Comparison of ENCODE assay signal across 8 mouse cellular contexts in the genomic region with DNA sequence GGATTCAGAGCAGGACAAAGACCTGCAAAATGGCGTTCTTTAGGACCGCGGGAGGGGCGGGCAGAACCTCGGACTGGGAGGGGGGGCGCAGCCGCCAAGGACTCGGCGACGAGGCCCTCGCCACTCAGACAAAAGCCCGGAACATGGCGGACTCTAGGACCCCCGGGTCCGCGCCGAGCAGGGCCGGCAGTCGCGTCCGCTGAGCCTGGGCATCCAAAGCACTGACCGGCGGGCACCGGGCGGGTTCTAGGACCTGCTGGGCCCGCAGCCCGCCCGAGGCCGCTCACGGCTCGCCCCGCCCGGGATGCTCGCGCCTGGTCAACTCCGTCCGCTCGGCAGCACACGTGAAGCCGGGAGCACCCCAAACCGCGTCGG. TPM values are rescaled to one million over a fixed set of nuclear protein-coding genes. Genes with fewer than 3 reads are reported as not detected.
DNase-seq lines count a peak whose midpoint lies in the region; ATAC-seq and TF ChIP-seq lines count a peak whose summit lies in the region.

No protein-coding gene starts in this region.

- no peak for TF ChIP-seq CTCF in MEL (IDR thresholded peaks at IDR 0.05 in 2 of 3, conservative IDR thresholded peaks at IDR 0.05 in 1 of 3; ENCODE audit: control insufficient read depth in 1 of 3, insufficient read depth in 1 of 3, low read depth in 2 of 3, low read length in 3 of 3, poor library complexity in 1 of 3, severe bottlenecking in 1 of 3)
- no peak for TF ChIP-seq CTCF in lung, adult 2 months (IDR thresholded peaks at IDR 0.05; ENCODE audit: insufficient read depth, low read length)

- TF ChIP-seq RAD21 in MEL (IDR thresholded peaks at IDR 0.05; ENCODE audit: low read depth, low read length): no peak

- peak; percentile 94 for ATAC-seq in forebrain, embryonic 16.5 days
- peak; percentile 95 for ATAC-seq in neural tube, embryonic 15.5 days (ENCODE audit: low FRiP score)

- DNase-seq in MEL (ENCODE audit: low read depth, low spot score): peak; percentile 92
- DNase-seq in cerebellum, adult 18-20 months: peak; percentile 99
- peak; percentile 91 to 92 for DNase-seq in heart, postnatal 36 days
- peak; percentile 92 to 95 for DNase-seq in layer of hippocampus, adult 18-20 months (ENCODE audit: low spot score in 2 of 2)
- DNase-seq in lung, adult 2 months: peak; percentile 86
- DNase-seq in testis, postnatal 10 days (ENCODE audit: low spot score): peak; percentile 96

- peak overlapping the region; percentile 90 for H3K9ac ChIP-seq in MEL (ENCODE audit: control insufficient read depth, low read depth, low read length, poor library complexity, severe bottlenecking)
- H3K9ac ChIP-seq in forebrain, embryonic 16.5 days (replicated peaks; ENCODE audit: low read depth, low read length): peak overlapping the region; percentile 100
- H3K9ac ChIP-seq in neural tube, embryonic 15.5 days (replicated peaks): peak overlapping the region; percentile 98

- peak overlapping the region; percentile 63 for H3K4me2 ChIP-seq in forebrain, embryonic 16.5 days (ENCODE audit: low read length)
- H3K4me2 ChIP-seq in neural tube, embryonic 15.5 days: peak overlapping the region; percentile 83

- no peaks in the 10 kb centered on the region for H3K27me3 ChIP-seq in MEL (ENCODE audit: control insufficient read depth in 1 of 2, insufficient read depth in 2 of 2, low read length in 2 of 2)
- no peaks in the 10 kb centered on the region for H3K27me3 ChIP-seq in forebrain, embryonic 16.5 days (replicated peaks; ENCODE audit: control insufficient read depth, insufficient read depth, low read length)
- H3K27me3 ChIP-seq in neural tube, embryonic 15.5 days (replicated peaks): no peaks in the 10 kb centered on the region

- peak overlapping the region; percentile 85 for H3K27ac ChIP-seq in MEL (ENCODE audit: control insufficient read depth, low read depth, low read length)
- H3K27ac ChIP-seq in forebrain, embryonic 16.5 days (ENCODE audit: low read length): peak overlapping the region; percentile 100
- peak overlapping the region; percentile 100 for H3K27ac ChIP-seq in neural tube, embryonic 15.5 days (replicated peaks)

- TF ChIP-seq POLR2A in MEL (IDR thresholded peaks at IDR 0.05; ENCODE audit: control insufficient read depth in 1 of 2, insufficient read depth in 1 of 2, low read depth in 1 of 2, low read length in 2 of 2, poor library complexity in 1 of 2): no peak
- TF ChIP-seq POLR2A in lung, adult 2 months (IDR thresholded peaks at IDR 0.05; ENCODE audit: borderline replicate concordance, extremely low read depth, low read depth, low read length): peak; percentile 8; the same call in 1 of the 2 replicates

- peaks cover 57% of the 10 kb centered on the region for H3K79me2 ChIP-seq in MEL (ENCODE audit: control insufficient read depth, insufficient read depth, low read length, poor library complexity)

- peak overlapping the region; percentile 81 to 86 for H3K4me3 ChIP-seq in MEL (ENCODE audit: control insufficient read depth in 1 of 2, insufficient read depth in 1 of 2, low read depth in 2 of 2, low read length in 2 of 2)
- H3K4me3 ChIP-seq in forebrain, embryonic 16.5 days (replicated peaks; ENCODE audit: low read length): peak overlapping the region; percentile 93
- peak overlapping the region; percentile 98 for H3K4me3 ChIP-seq in lung, adult 2 months (replicated peaks; ENCODE audit: extremely low read depth, low read depth, low read length)
- H3K4me3 ChIP-seq in neural tube, embryonic 15.5 days (replicated peaks): peak overlapping the region; percentile 98

- peaks cover 0 to 20% of the 10 kb centered on the region in 2 experiments for H3K36me3 ChIP-seq in MEL (ENCODE audit: control insufficient read depth in 1 of 2, insufficient read depth in 2 of 2, low read length in 2 of 2)
- H3K36me3 ChIP-seq in forebrain, embryonic 16.5 days (ENCODE audit: control insufficient read depth, insufficient read depth): peaks cover 18% of the 10 kb centered on the region
- peaks cover 33% of the 10 kb centered on the region for H3K36me3 ChIP-seq in neural tube, embryonic 15.5 days

- under 1% methylated on average over 43 of the region's 43 CpGs for WGBS in forebrain, embryonic 16.5 days
- under 1% methylated on average over 43 of the region's 43 CpGs for WGBS in lung, adult 2 months
- WGBS in neural tube, embryonic 15.5 days: 0% methylated on average over 41 of the region's 43 CpGs

- intact Hi-C loops in heart, postnatal 36 days (cut with DNase I): loop anchor here (1.0 to 5.0 kb wide), 3 partner anchors 34 to 98 kb away; a partner anchor contains a TSS

- no peaks in the 10 kb centered on the region for H3K9me3 ChIP-seq in MEL (replicated peaks; ENCODE audit: insufficient read depth, low read length)
- no peaks in the 10 kb centered on the region for H3K9me3 ChIP-seq in forebrain, embryonic 16.5 days (ENCODE audit: control insufficient read depth, low read length)
- no peaks in the 10 kb centered on the region for H3K9me3 ChIP-seq in neural tube, embryonic 15.5 days (replicated peaks)

- H3K4me1 ChIP-seq in MEL (ENCODE audit: control insufficient read depth in 1 of 2, insufficient read depth in 2 of 2, low read length in 2 of 2): peaks cover 0 to 17% of the 10 kb centered on the region in 2 experiments; a peak in 3 of 4 replicates
- peaks cover 27% of the 10 kb centered on the region for H3K4me1 ChIP-seq in forebrain, embryonic 16.5 days (replicated peaks; ENCODE audit: control insufficient read depth, insufficient read depth, low read length)
- peaks cover 5% of the 10 kb centered on the region for H3K4me1 ChIP-seq in lung, adult 2 months (ENCODE audit: control insufficient read depth, insufficient read depth, low read length)
- H3K4me1 ChIP-seq in neural tube, embryonic 15.5 days: peaks cover 40% of the 10 kb centered on the region

- peak in 1 of 2 experiments; percentile 31; a peak in 2 of 4 replicates for TF ChIP-seq EP300 in MEL (IDR thresholded peaks at IDR 0.05; ENCODE audit: low read depth in 1 of 2, low read length in 2 of 2)

TF ChIP-seq in MEL, 35 proteins besides CTCF, POLR2A, EP300 and RAD21 (continues in another document):
- TF ChIP-seq SIN3A (IDR thresholded peaks at IDR 0.05; ENCODE audit: low read length): peak; percentile 98
- 0 out of 2 replicates have a peak, but pooled peaks have one; percentile 15 for TF ChIP-seq ETS1 (IDR thresholded peaks at IDR 0.05; ENCODE audit: low read depth, low read length)
- no peak for TF ChIP-seq MYC (IDR thresholded peaks at IDR 0.05; ENCODE audit: low read depth, low read length)
- peak; percentile 79 for TF ChIP-seq HCFC1 (IDR thresholded peaks at IDR 0.05; ENCODE audit: low read depth, low read length)
- no peak for TF ChIP-seq ZMIZ1 (IDR thresholded peaks at IDR 0.05; ENCODE audit: low read depth, low read length)
- TF ChIP-seq MAZ (IDR thresholded peaks at IDR 0.05; ENCODE audit: low read depth, low read length): peak; percentile 98

RNA-seq across cellular contexts. Expression of a gene that starts 0.4 kb away (rescaled TPM):
- 30.1 and 35.8 TPM in 2 replicates for total RNA-seq in MEL (2012; rRNA removed)
- 10 to 100 TPM in 1 of 2 experiments, not detected in 1; 38.2 TPM for polyA plus RNA-seq in MEL (2012; ENCODE audit: insufficient read depth in 1 of 2, insufficient read length in 2 of 2, low read depth in 1 of 2, low replicate concordance in 2 of 2, missing spikeins in 1 of 2)
- polyA plus RNA-seq in forebrain, embryonic 16.5 days (2015; fragmentation: Nextera tagmentation; extraction: Ambion mirVana): 14.4 and 15.4 TPM in 2 replicates
- total RNA-seq in heart, postnatal 36 days (2021): 10 to 100 TPM; 17.2 to 19.3 TPM
- total RNA-seq in layer of hippocampus, adult 18-20 months (2021): 10 to 100 TPM; 34.6 to 35.9 TPM
- 22.0 and 23.4 TPM in 2 replicates for polyA plus RNA-seq in lung, adult 2 months (2012; rRNA removed)
- 7.0 and 8.6 TPM in 2 replicates for polyA plus RNA-seq in neural tube, embryonic 15.5 days (2015; fragmentation: Nextera tagmentation; extraction: Ambion mirVana)

RNA-seq across cellular contexts. Expression of a gene that starts 1.0 kb away (rescaled TPM):
- 7.7 and 9.1 TPM in 2 replicates for total RNA-seq in MEL (2012; rRNA removed)
- polyA plus RNA-seq in MEL (2012; ENCODE audit: insufficient read depth in 1 of 2, insufficient read length in 2 of 2, low read depth in 1 of 2, low replicate concordance in 2 of 2, missing spikeins in 1 of 2): 10 to 100 TPM in 1 of 2 experiments, not detected in 1; 15.6 TPM
- 43.4 and 45.4 TPM in 2 replicates for polyA plus RNA-seq in forebrain, embryonic 16.5 days (2015; fragmentation: Nextera tagmentation; extraction: Ambion mirVana)
- 1 to 10 TPM; 3.9 to 4.3 TPM for total RNA-seq in heart, postnatal 36 days (2021)
- 10 to 100 TPM; 20.9 to 25.7 TPM for total RNA-seq in layer of hippocampus, adult 18-20 months (2021)
- polyA plus RNA-seq in lung, adult 2 months (2012; rRNA removed): 6.0 and 6.7 TPM in 2 replicates
- 28.9 and 30.4 TPM in 2 replicates for polyA plus RNA-seq in neural tube, embryonic 15.5 days (2015; fragmentation: Nextera tagmentation; extraction: Ambion mirVana)

RNA-seq across cellular contexts. Expression of a gene that starts 15.2 kb away (rescaled TPM):
- 0.10 and 0.15 TPM in 2 replicates for total RNA-seq in MEL (2012; rRNA removed)
- under 1 TPM in 1 of 2 experiments, not detected in 1; 0.77 TPM for polyA plus RNA-seq in MEL (2012; ENCODE audit: insufficient read depth in 1 of 2, insufficient read length in 2 of 2, low read depth in 1 of 2, low replicate concordance in 2 of 2, missing spikeins in 1 of 2)
- 0.87 and 1.3 TPM in 2 replicates for polyA plus RNA-seq in forebrain, embryonic 16.5 days (2015; fragmentation: Nextera tagmentation; extraction: Ambion mirVana)
- total RNA-seq in heart, postnatal 36 days (2021): 1 to 10 TPM in 1 of 2 experiments, under 1 TPM in 1; 0.81 to 1.1 TPM
- total RNA-seq in layer of hippocampus, adult 18-20 months (2021): 1 to 10 TPM; 2.8 to 3.3 TPM
- 3.4 and 5.0 TPM in 2 replicates for polyA plus RNA-seq in lung, adult 2 months (2012; rRNA removed)
- 1.1 and 1.2 TPM in 2 replicates for polyA plus RNA-seq in neural tube, embryonic 15.5 days (2015; fragmentation: Nextera tagmentation; extraction: Ambion mirVana)

RNA-seq across cellular contexts. Expression of a gene that starts 19.6 kb away (rescaled TPM):
- not detected in 2 replicates for total RNA-seq in MEL (2012; rRNA removed)
- polyA plus RNA-seq in MEL (2012; ENCODE audit: insufficient read depth in 1 of 2, insufficient read length in 2 of 2, low read depth in 1 of 2, low replicate concordance in 2 of 2, missing spikeins in 1 of 2): not detected
- not detected in 2 replicates for polyA plus RNA-seq in forebrain, embryonic 16.5 days (2015; fragmentation: Nextera tagmentation; extraction: Ambion mirVana)
- total RNA-seq in heart, postnatal 36 days (2021): not detected
- not detected for total RNA-seq in layer of hippocampus, adult 18-20 months (2021)
- not detected in 2 replicates for polyA plus RNA-seq in lung, adult 2 months (2012; rRNA removed)
- polyA plus RNA-seq in neural tube, embryonic 15.5 days (2015; fragmentation: Nextera tagmentation; extraction: Ambion mirVana): not detected in 2 replicates

RNA-seq across cellular contexts. Expression of a gene that starts 19.8 kb away (rescaled TPM):
- 28.7 and 36.2 TPM in 2 replicates for total RNA-seq in MEL (2012; rRNA removed)
- polyA plus RNA-seq in MEL (2012; ENCODE audit: insufficient read depth in 1 of 2, insufficient read length in 2 of 2, low read depth in 1 of 2, low replicate concordance in 2 of 2, missing spikeins in 1 of 2): 10 to 100 TPM in 1 of 2 experiments, not detected in 1; 66.4 TPM
- 63.9 and 74.4 TPM in 2 replicates for polyA plus RNA-seq in forebrain, embryonic 16.5 days (2015; fragmentation: Nextera tagmentation; extraction: Ambion mirVana)
- 10 to 100 TPM; 22.1 to 22.6 TPM for total RNA-seq in heart, postnatal 36 days (2021)
- 10 to 100 TPM; 22.9 to 30.8 TPM for total RNA-seq in layer of hippocampus, adult 18-20 months (2021)
- polyA plus RNA-seq in lung, adult 2 months (2012; rRNA removed): 176 and 201 TPM in 2 replicates
- polyA plus RNA-seq in neural tube, embryonic 15.5 days (2015; fragmentation: Nextera tagmentation; extraction: Ambion mirVana): 86.2 and 96.0 TPM in 2 replicates

Comparison
In these comparisons a context has a peak if more than half of its experiments do, and no peak if none do; other contexts are left out.
1. Peak in every context shown above with its lines: DNase-seq, ATAC-seq, H3K4me3 ChIP-seq and H3K27ac ChIP-seq.